Mouse (Mus musculus) liver, embryonic 12.5 days (tissue): ENCODE results near the gene Cog8. TPM values are rescaled to one million over a fixed set of nuclear protein-coding genes. Genes with fewer than 3 reads are reported as not detected.

Experiments
- ATAC-seq: fragments of 200-750 bp; cut with Nextera tagmentation; 2 replicates; pipeline ENCODE4 v1.8.0; 2017; ENCODE audit warnings: moderate number of reproducible peaks, mild to moderate bottlenecking, moderate library complexity
- H3K27ac ChIP-seq: fragments of 300-500 bp; sonication (generic); 2 replicates; pipeline ENCODE4 v1.5.1; 2016; ENCODE audit warnings: mild to moderate bottlenecking
- H3K27me3 ChIP-seq: fragments of 300-500 bp; sonication (generic); replicated peaks from 2 replicates; pipeline ENCODE4 v1.6.1; 2016; ENCODE audit warnings: mild to moderate bottlenecking, moderate library complexity
- H3K36me3 ChIP-seq: fragments of 300-500 bp; sonication (generic); 2 replicates; pipeline ENCODE4 v1.6.1; 2016; ENCODE audit warnings: mild to moderate bottlenecking, moderate library complexity
- H3K4me1 ChIP-seq: fragments of 300-500 bp; sonication (generic); 2 replicates; pipeline ENCODE4 v1.6.1; 2016
- H3K4me2 ChIP-seq: fragments of 300-500 bp; sonication (generic); 2 replicates; pipeline ENCODE4 v1.6.1; 2016; ENCODE audit warnings: mild to moderate bottlenecking, moderate library complexity
- H3K4me3 ChIP-seq: fragments of 300-500 bp; sonication (generic); 2 replicates; pipeline ENCODE4 v1.5.1; 2016; ENCODE audit warnings: mild to moderate bottlenecking, moderate library complexity
- H3K9ac ChIP-seq: fragments of 300-500 bp; sonication (generic); 2 replicates; pipeline ENCODE4 v1.6.1; 2016; ENCODE audit warnings: mild to moderate bottlenecking, moderate library complexity
- H3K9me3 ChIP-seq: fragments of 300-500 bp; sonication (generic); replicated peaks from 2 replicates; pipeline ENCODE4 v1.6.1; 2016; ENCODE audit warnings: mild to moderate bottlenecking, moderate library complexity
- WGBS: fragments of 180-500 bp; shearing (Covaris S2); methylation state at CpG from one replicate; pipeline ENCODE4 v1.1.7; 2016; ENCODE audit not compliant: insufficient replicate concordance; 5-methylcytosine and 5-hydroxymethylcytosine counted together
- polyA plus RNA-seq: library from polyadenylated mRNA; unstranded; fragments of >200 nt; fragmentation: Nextera tagmentation; extraction: Ambion mirVana; gene quantifications from 2 replicates; pipeline ENCODE4 v1.2.1, GENCODE M21; 2016

Cog8 gene
- 31.2 and 32.2 TPM in 2 replicates for polyA plus RNA-seq

GRCm38 (mm10) chr8:107056076-107056972 lies at the start of gene Cog8, which contains the start of gene Nip7:
TSS of gene Cog8 (minus strand) at chr8:107056689.
TSS of gene Nip7 (plus strand) at chr8:107056877.
- H3K4me2 ChIP-seq = peak within 1 kb of the TSS; percentile 91
- no peaks in the 10 kb centered on the region; the same call in 1 of the 2 replicates for H3K9me3 ChIP-seq
- H3K27ac ChIP-seq = peak within 1 kb of the TSS; percentile 82
- no peaks in the 10 kb centered on the region for H3K27me3 ChIP-seq
- H3K36me3 ChIP-seq = peaks cover 69% of the 10 kb centered on the region
- peak within 1 kb of the TSS; percentile 91 for H3K9ac ChIP-seq
- H3K4me3 ChIP-seq = peak within 1 kb of the TSS; percentile 96
- under 1% methylated on average over 88 of the region's 88 CpGs for WGBS
- ATAC-seq = peak; percentile 89
- peaks cover 31% of the 10 kb centered on the region for H3K4me1 ChIP-seq

- no peak for ATAC-seq
- H3K36me3 ChIP-seq = no peaks in the 10 kb centered on the region
- H3K4me1 ChIP-seq = no peaks in the 10 kb centered on the region; the same call in 1 of the 2 replicates
- WGBS = 8% methylated on average over 4 of the region's 4 CpGs
- H3K4me3 ChIP-seq = no peak overlapping the region
- no peaks in the 10 kb centered on the region for H3K9me3 ChIP-seq
- no peak overlapping the region for H3K4me2 ChIP-seq
- H3K27me3 ChIP-seq = no peaks in the 10 kb centered on the region
- no peak overlapping the region for H3K9ac ChIP-seq
- no peak overlapping the region for H3K27ac ChIP-seq
Measured at GRCm38 (mm10) chr8:107104547-107104946, 48.1 kb upstream of the Cog8 start.

- H3K9ac ChIP-seq = no peak overlapping the region
- peaks cover 5% of the 10 kb centered on the region for H3K4me1 ChIP-seq
- H3K4me3 ChIP-seq = no peak overlapping the region
- no peaks in the 10 kb centered on the region for H3K36me3 ChIP-seq
- WGBS = 73% methylated on average over 2 of the region's 2 CpGs
- H3K9me3 ChIP-seq = no peaks in the 10 kb centered on the region
- ATAC-seq = no peak
- H3K4me2 ChIP-seq = no peak overlapping the region
- H3K27me3 ChIP-seq = no peaks in the 10 kb centered on the region
- H3K27ac ChIP-seq = no peak overlapping the region
Measured at GRCm38 (mm10) chr8:107100635-107101034, 44.1 kb upstream of the Cog8 start.

GRCm38 (mm10) chr8:107096366-107097036 lies 40.0 kb upstream of the Cog8 start, which contains the start of gene Terf2:
TSS of gene Terf2 (minus strand) at chr8:107096547.
- Histone ChIP-seq H3K9ac (peak within 1 kb of the TSS; percentile 95), H3K9me3 (no peaks in the 10 kb centered on the region), H3K27me3 (no peaks in the 10 kb centered on the region), H3K27ac (peak within 1 kb of the TSS; percentile 96), H3K36me3 (peaks cover 32% of the 10 kb centered on the region), H3K4me3 (peak within 1 kb of the TSS; percentile 87), H3K4me2 (peak within 1 kb of the TSS; percentile 80), H3K4me1 (peaks cover 33% of the 10 kb centered on the region)
- WGBS = 3% methylated on average over 39 of the region's 39 CpGs
- ATAC-seq = peak; percentile 92

- Histone ChIP-seq H3K36me3 (peaks cover 39% of the 10 kb centered on the region), H3K27ac (peak overlapping the region; percentile 96), H3K4me2 (peak overlapping the region; percentile 80), H3K4me1 (peaks cover 33% of the 10 kb centered on the region), H3K27me3 (no peaks in the 10 kb centered on the region), H3K9ac (peak overlapping the region; percentile 95), H3K9me3 (no peaks in the 10 kb centered on the region), H3K4me3 (peak overlapping the region; percentile 87)
- no peak for ATAC-seq
- 1% methylated on average over 43 of the region's 53 CpGs for WGBS
Measured at GRCm38 (mm10) chr8:107095717-107096365, 39.4 kb upstream of the Cog8 start.

- Histone ChIP-seq H3K4me2 (no peak overlapping the region), H3K9me3 (no peaks in the 10 kb centered on the region), H3K4me1 (peaks cover 28% of the 10 kb centered on the region), H3K36me3 (peaks cover 89% of the 10 kb centered on the region), H3K4me3 (no peak overlapping the region), H3K9ac (no peak overlapping the region), H3K27ac (no peak overlapping the region), H3K27me3 (no peaks in the 10 kb centered on the region)
- 88% methylated on average over 7 of the region's 7 CpGs for WGBS
- no peak for ATAC-seq
Measured at GRCm38 (mm10) chr8:107090531-107090930, 34.0 kb upstream of the Cog8 start.

- no peak overlapping the region for H3K9ac ChIP-seq
- no peak overlapping the region for H3K27ac ChIP-seq
- ATAC-seq = no peak
- peaks cover 8% of the 10 kb centered on the region for H3K4me1 ChIP-seq
- no peak overlapping the region for H3K4me2 ChIP-seq
- H3K4me3 ChIP-seq = no peak overlapping the region
- H3K27me3 ChIP-seq = no peaks in the 10 kb centered on the region
- 87% methylated on average over 5 of the region's 5 CpGs for WGBS
- H3K9me3 ChIP-seq = no peaks in the 10 kb centered on the region
- H3K36me3 ChIP-seq = peaks cover 96% of the 10 kb centered on the region
Measured at GRCm38 (mm10) chr8:107088526-107089063, 32.1 kb upstream of the Cog8 start.

- Histone ChIP-seq H3K9ac (no peak overlapping the region), H3K27me3 (no peaks in the 10 kb centered on the region), H3K27ac (no peak overlapping the region), H3K4me3 (no peak overlapping the region), H3K36me3 (peaks cover 96% of the 10 kb centered on the region), H3K9me3 (no peaks in the 10 kb centered on the region), H3K4me2 (no peak overlapping the region), H3K4me1 (no peaks in the 10 kb centered on the region)
- ATAC-seq = no peak
- WGBS = 94% methylated on average over 5 of the region's 5 CpGs
Measured at GRCm38 (mm10) chr8:107086018-107086417, 29.5 kb upstream of the Cog8 start.

- Histone ChIP-seq H3K9me3 (no peaks in the 10 kb centered on the region), H3K27ac (no peak overlapping the region), H3K4me1 (no peaks in the 10 kb centered on the region), H3K36me3 (peaks cover 96% of the 10 kb centered on the region), H3K4me3 (no peak overlapping the region), H3K9ac (no peak overlapping the region), H3K27me3 (no peaks in the 10 kb centered on the region), H3K4me2 (no peak overlapping the region)
- WGBS = 88% methylated on average over 17 of the region's 17 CpGs
- ATAC-seq = no peak
Measured at GRCm38 (mm10) chr8:107085358-107085757, 28.9 kb upstream of the Cog8 start.

GRCm38 (mm10) chr8:107076239-107076888 lies 19.9 kb upstream of the Cog8 start:
- H3K27me3 ChIP-seq = no peaks in the 10 kb centered on the region
- H3K4me3 ChIP-seq = no peak overlapping the region
- no peak overlapping the region for H3K4me2 ChIP-seq
- no peak for ATAC-seq
- H3K9ac ChIP-seq = no peak overlapping the region
- H3K4me1 ChIP-seq = peaks cover 7% of the 10 kb centered on the region; the same call in 1 of the 2 replicates
- 78% methylated on average over 7 of the region's 7 CpGs for WGBS
- no peaks in the 10 kb centered on the region for H3K9me3 ChIP-seq
- H3K36me3 ChIP-seq = peaks cover 98% of the 10 kb centered on the region
- H3K27ac ChIP-seq = no peak overlapping the region

GRCm38 (mm10) chr8:107074128-107074527 lies 17.6 kb upstream of the Cog8 start:
- Histone ChIP-seq H3K36me3 (peaks cover 98% of the 10 kb centered on the region), H3K4me2 (no peak overlapping the region), H3K27ac (no peak overlapping the region), H3K9me3 (no peaks in the 10 kb centered on the region), H3K9ac (no peak overlapping the region), H3K4me3 (no peak overlapping the region), H3K27me3 (no peaks in the 10 kb centered on the region), H3K4me1 (peaks cover 7% of the 10 kb centered on the region; the same call in 1 of the 2 replicates)
- WGBS = 71% methylated on average over 1 of the region's 1 CpGs
- no peak for ATAC-seq
